Mouse (Mus musculus) midbrain, embryonic 14.5 days (tissue): ENCODE measurements around the gene Mapk13. TPM values are rescaled to one million over a fixed set of nuclear protein-coding genes. Genes with fewer than 3 reads are reported as not detected.
A peak's percentile ranks its signal among the peaks of the same experiment; 100 is the strongest.
"Not testable (repeated sequence)": the region's sequence is repeated elsewhere in the genome, so short reads cannot be mapped to it uniquely, and the experiment has no call there.

Experiments
- ATAC-seq: fragments of 200-750 bp; cut with Nextera tagmentation; 2 replicates; pipeline ENCODE4 v1.8.0; 2017; ENCODE audit warnings: moderate number of reproducible peaks, moderate library complexity; ENCODE audit not compliant: low FRiP score, low TSS enrichment
- DNase-seq: peaks from one replicate; pipeline ENCODE4 v3.0.0-alpha.2; 2015
- H3K27ac ChIP-seq: fragments of 300-500 bp; sonication (generic); replicated peaks from 2 replicates; pipeline ENCODE4 v1.5.1; 2014; ENCODE audit warnings: mild to moderate bottlenecking, low read depth, low read length, moderate library complexity
- H3K27me3 ChIP-seq: fragments of 300-500 bp; sonication (generic); 2 replicates; pipeline ENCODE4 v1.6.1; 2014; ENCODE audit warnings: low read length, control low read depth, mixed read lengths; ENCODE audit not compliant: control insufficient read depth, insufficient read depth
- H3K36me3 ChIP-seq: fragments of 300-500 bp; sonication (generic); 2 replicates; pipeline ENCODE4 v1.6.1; 2014; ENCODE audit warnings: low read length, control low read depth; ENCODE audit not compliant: control insufficient read depth, insufficient read depth
- H3K4me1 ChIP-seq: fragments of 300-500 bp; sonication (generic); 2 replicates; pipeline ENCODE4 v1.6.1; 2014; ENCODE audit warnings: mild to moderate bottlenecking, antibody characterized with exemption, low read length, control low read depth; ENCODE audit not compliant: control insufficient read depth, insufficient read depth
- H3K4me2 ChIP-seq: fragments of 300-500 bp; sonication (generic); 2 replicates; pipeline ENCODE4 v1.6.1; 2014; ENCODE audit warnings: mild to moderate bottlenecking, low read length, moderate library complexity
- H3K4me3 ChIP-seq: fragments of 300-500 bp; sonication (generic); replicated peaks from 2 replicates; pipeline ENCODE4 v1.5.1; 2014; ENCODE audit warnings: low read depth, low read length
- H3K9ac ChIP-seq: fragments of 300-500 bp; sonication (generic); replicated peaks from 2 replicates; pipeline ENCODE4 v1.6.1; 2014; ENCODE audit warnings: mild to moderate bottlenecking, low read length, moderate library complexity
- H3K9me3 ChIP-seq: fragments of 300-500 bp; sonication (generic); 2 replicates; pipeline ENCODE4 v1.6.1; 2016; ENCODE audit warnings: low read length, control low read depth, mixed read lengths; ENCODE audit not compliant: control insufficient read depth
- WGBS: fragments of 180-500 bp; shearing (Covaris S2); extraction: QIAGEN DNeasy Blood & Tissue Kit; methylation state at CpG from one replicate; pipeline ENCODE4 v1.1.7; 2014; 5-methylcytosine and 5-hydroxymethylcytosine counted together
- polyA plus RNA-seq: library from polyadenylated mRNA; unstranded; fragments of >200 nt; fragmentation: Nextera tagmentation; extraction: Ambion mirVana; gene quantifications from 2 replicates; pipeline ENCODE4 v1.2.1, GENCODE M21; 2014

The Mapk13 gene
- 0.19 and 0.61 TPM in 2 replicates for polyA plus RNA-seq

DNA sequence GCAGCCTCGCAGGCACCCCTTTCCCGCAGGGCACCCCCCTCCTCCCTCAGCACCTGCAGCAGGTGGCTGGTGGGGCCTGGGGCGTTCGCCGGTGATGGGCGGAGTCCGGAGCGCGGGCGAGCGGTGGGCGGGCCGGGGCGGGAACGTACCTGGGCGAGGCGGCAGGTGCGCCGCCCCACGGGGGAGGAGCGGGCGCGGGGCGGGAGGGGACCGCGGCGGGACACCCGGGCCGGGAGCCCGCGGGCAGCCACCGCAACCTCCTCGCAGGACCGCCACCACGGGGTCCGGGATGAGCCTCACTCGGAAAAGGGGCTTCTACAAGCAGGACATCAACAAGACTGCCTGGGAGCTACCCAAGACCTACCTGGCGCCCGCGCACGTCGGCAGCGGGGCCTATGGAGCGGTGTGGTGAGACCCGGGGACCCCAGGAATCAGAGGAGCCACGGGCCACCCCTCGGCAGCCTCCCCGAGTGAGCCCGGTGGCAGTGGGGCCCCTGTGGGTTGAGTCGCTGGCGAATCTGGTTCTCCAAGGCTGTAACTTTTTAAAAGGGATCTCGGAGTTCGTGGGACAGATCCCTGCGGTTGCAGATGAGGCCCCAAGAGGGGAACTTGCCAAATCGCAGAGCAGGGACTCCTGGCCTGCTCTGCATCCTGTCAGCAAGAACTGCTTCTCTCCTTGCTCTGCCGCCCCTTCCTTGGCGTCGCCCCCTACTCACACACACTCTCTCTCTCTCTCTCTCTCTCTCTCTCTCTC lies at the start of gene Mapk13:
TSS of gene Mapk13 (plus strand) at position 177 of the 754 bp plus-strand sequence.
- Histone ChIP-seq H3K27ac (no peak within 1 kb of the TSS), H3K9me3 (no peaks in the 10 kb centered on the region), H3K9ac (peak within 1 kb of the TSS; percentile 37; the same call in 1 of the 2 replicates), H3K36me3 (no peaks in the 10 kb centered on the region), H3K4me3 (peak within 1 kb of the TSS; percentile 30), H3K4me1 (peaks cover 12% of the 10 kb centered on the region), H3K27me3 (peaks cover 31% of the 10 kb centered on the region), H3K4me2 (peak within 1 kb of the TSS; percentile 58)
- DNase-seq (peak; percentile 11), ATAC-seq (no peak)
- WGBS: 1% methylated on average over 56 of the region's 58 CpGs

DNA sequence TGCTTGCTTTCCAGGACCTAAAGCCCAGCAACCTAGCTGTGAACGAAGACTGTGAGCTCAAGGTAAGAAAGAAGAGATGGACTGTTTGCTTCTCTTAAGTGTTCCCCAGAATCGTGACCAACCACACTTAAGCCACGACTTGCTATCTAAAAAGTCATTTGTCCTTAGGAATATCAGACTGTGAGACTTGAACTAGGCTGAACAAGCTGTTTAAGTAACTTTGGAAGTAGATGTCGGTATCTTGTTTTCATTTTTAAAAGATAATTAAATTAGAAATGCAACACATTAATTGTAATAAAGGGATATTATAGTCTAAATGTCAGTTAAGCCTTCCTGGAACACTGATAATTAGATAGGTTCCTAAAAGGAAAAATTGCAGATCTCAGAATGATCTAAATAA lies 43.3 kb upstream of the Mapk13 start, which contains the start of gene AC170998.1:
TSS of gene AC170998.1 (plus strand) at position 301 of the 400 bp plus-strand sequence.
- 95% methylated on average over 4 of the region's 4 CpGs for WGBS
- no peak within 1 kb of the TSS for H3K9ac ChIP-seq
- ATAC-seq (no peak), DNase-seq (no peak)
- no peaks in the 10 kb centered on the region for H3K9me3 ChIP-seq
- H3K4me1 ChIP-seq: no peaks in the 10 kb centered on the region
- no peak within 1 kb of the TSS for H3K27ac ChIP-seq
- H3K27me3 ChIP-seq: no peaks in the 10 kb centered on the region
- peaks cover 74% of the 10 kb centered on the region for H3K36me3 ChIP-seq
- H3K4me3 ChIP-seq: no peak within 1 kb of the TSS
- no peak within 1 kb of the TSS for H3K4me2 ChIP-seq

DNA sequence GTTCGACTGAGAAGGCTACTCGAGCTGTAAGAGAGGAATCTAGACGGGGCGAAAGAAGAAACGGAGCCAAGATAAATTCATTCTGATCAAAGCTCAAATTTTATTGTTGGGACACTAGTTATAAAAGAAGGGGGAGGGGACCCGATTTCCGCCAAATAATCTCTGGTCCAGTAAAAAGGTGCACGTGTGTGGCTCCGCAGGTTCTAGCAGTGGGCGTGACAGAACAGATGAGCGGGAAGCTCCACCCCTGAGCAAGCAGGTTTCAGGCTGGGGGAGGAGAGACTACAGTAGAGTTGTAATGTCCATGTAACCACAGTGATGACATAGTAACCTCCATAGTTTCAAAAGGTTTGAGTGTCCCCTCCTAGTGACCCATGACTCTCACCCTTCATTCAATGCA lies 41.6 kb upstream of the Mapk13 start:
- H3K27me3 ChIP-seq, H3K4me3 ChIP-seq, H3K4me2 ChIP-seq, H3K9me3 ChIP-seq, H3K4me1 ChIP-seq, ATAC-seq, DNase-seq, H3K27ac ChIP-seq, H3K9ac ChIP-seq: not testable (repeated sequence)
- peaks cover 72% of the 10 kb centered on the region for H3K36me3 ChIP-seq
- WGBS: 96% methylated on average over 11 of the region's 11 CpGs

DNA sequence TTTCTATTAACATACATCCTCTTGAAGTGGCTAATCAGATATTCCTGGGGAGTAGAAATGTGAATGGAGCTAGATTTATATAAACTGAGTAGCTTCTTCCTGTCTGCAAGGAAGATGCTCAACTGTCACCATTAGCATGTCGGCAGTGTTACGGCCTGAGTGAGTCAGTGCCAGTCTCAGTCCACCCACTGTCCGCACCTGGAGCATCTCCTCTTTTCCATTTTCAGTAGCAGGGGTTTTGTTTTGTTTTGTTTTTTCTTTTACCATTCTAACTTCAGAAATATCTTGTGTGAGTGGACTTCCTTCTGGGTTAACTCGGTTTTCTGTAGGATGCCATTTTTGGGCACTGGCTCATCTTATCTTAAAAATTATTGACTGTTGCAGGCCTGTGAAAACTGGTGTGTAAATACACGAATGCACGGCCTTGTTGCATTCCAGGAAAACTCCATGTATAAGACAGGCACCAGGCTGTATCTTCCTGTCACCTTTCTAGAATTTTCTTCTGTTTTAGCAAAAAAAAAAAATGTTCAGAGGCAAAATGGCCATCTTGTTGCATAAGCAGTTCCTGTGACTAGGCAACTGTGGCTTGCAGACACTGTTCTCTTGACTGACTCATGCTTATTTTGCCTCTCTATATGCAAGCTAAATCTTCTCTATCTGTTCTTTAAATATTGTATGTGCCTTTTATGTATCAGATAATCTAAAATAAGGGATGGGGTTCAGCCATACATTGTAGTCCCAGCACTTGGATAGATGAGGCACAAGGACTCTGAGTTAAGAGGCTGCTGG lies 33.6 kb upstream of the Mapk13 start:
- no peaks in the 10 kb centered on the region for H3K4me1 ChIP-seq
- H3K4me3 ChIP-seq: no peak overlapping the region
- no peak overlapping the region for H3K4me2 ChIP-seq
- no peak for ATAC-seq
- 97% methylated on average over 6 of the region's 6 CpGs for WGBS
- H3K9me3 ChIP-seq: no peaks in the 10 kb centered on the region
- peaks cover 38% of the 10 kb centered on the region for H3K36me3 ChIP-seq
- no peaks in the 10 kb centered on the region for H3K27me3 ChIP-seq
- DNase-seq: no peak
- no peak overlapping the region for H3K27ac ChIP-seq
- no peak overlapping the region for H3K9ac ChIP-seq

DNA sequence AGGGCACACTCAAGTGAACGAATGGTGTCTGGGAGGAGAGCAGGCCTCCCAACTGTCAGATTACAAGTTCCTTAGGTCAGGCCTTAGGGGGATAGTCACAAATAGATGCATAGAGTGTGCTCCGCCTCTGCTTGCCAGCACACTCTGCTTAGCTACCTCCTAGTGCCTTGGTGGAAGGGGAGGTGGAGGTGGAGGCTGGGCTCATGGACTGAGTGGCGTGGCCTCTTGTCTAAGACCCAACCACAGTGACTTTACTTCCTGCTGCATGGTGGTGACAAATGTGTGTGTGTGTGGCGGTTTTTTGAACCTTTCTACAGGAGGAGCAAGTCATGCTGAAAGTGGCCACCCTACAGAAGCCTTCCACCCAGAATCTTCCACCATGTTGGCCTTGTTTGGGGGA lies 32.6 kb upstream of the Mapk13 start:
- no peak overlapping the region for H3K4me3 ChIP-seq
- WGBS: 86% methylated on average over 4 of the region's 4 CpGs
- no peaks in the 10 kb centered on the region for H3K9me3 ChIP-seq
- DNase-seq (no peak), ATAC-seq (no peak)
- H3K9ac ChIP-seq: no peak overlapping the region
- H3K27ac ChIP-seq: no peak overlapping the region
- H3K4me2 ChIP-seq: no peak overlapping the region
- H3K36me3 ChIP-seq: peaks cover 35% of the 10 kb centered on the region
- no peaks in the 10 kb centered on the region for H3K4me1 ChIP-seq
- no peaks in the 10 kb centered on the region for H3K27me3 ChIP-seq

DNA sequence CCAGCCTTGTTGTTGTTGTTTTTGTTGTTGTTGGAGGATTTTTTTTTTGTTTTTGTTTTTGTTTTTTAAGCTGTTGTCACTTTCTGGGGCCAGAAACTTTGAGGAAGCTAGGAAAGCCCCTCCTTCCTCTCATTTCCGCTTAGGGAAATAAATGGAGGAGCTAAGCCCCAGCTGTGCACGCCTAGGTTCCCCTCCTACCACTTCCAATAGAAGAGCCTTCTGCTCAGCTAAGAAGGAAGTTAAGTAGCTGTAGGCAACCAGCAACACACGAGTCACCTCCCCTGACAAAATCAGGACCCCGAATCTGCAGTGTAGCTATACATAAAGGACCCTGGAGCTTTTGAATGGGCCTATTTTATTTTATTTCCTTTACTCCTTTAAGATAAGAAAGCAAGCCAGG lies 31.1 kb upstream of the Mapk13 start:
- Histone ChIP-seq H3K9me3 (no peaks in the 10 kb centered on the region), H3K4me1 (no peaks in the 10 kb centered on the region), H3K4me3 (no peak overlapping the region), H3K27me3 (no peaks in the 10 kb centered on the region), H3K36me3 (peaks cover 36% of the 10 kb centered on the region), H3K9ac (no peak overlapping the region), H3K27ac (no peak overlapping the region), H3K4me2 (no peak overlapping the region)
- DNase-seq (no peak), ATAC-seq (no peak)
- 91% methylated on average over 4 of the region's 4 CpGs for WGBS

DNA sequence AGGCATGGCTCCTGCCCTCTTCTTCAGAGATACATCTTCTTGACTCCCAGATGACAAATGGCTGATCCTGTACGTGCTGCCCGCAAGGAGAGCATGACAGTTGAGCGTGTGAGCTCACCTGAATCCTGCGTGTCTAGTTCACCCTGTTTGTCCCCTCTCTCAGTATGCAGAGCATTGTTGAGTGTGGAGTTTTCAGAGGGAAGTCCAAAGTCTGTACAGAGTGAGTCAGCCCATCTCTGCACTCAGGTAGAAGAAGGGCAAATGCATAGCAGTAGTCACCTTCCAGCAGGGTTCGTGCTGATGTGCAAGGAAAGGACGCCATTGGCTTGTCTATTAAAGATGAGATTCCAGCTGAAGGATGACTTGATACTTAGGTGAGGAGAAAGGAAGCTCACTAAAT lies 29.9 kb upstream of the Mapk13 start:
- WGBS: 98% methylated on average over 6 of the region's 6 CpGs
- no peak overlapping the region for H3K4me2 ChIP-seq
- no peak overlapping the region for H3K4me3 ChIP-seq
- H3K27me3 ChIP-seq: no peaks in the 10 kb centered on the region
- H3K4me1 ChIP-seq: no peaks in the 10 kb centered on the region
- ATAC-seq: no peak
- no peak overlapping the region for H3K27ac ChIP-seq
- no peak overlapping the region for H3K9ac ChIP-seq
- DNase-seq: no peak
- H3K9me3 ChIP-seq: no peaks in the 10 kb centered on the region
- H3K36me3 ChIP-seq: peaks cover 42% of the 10 kb centered on the region

DNA sequence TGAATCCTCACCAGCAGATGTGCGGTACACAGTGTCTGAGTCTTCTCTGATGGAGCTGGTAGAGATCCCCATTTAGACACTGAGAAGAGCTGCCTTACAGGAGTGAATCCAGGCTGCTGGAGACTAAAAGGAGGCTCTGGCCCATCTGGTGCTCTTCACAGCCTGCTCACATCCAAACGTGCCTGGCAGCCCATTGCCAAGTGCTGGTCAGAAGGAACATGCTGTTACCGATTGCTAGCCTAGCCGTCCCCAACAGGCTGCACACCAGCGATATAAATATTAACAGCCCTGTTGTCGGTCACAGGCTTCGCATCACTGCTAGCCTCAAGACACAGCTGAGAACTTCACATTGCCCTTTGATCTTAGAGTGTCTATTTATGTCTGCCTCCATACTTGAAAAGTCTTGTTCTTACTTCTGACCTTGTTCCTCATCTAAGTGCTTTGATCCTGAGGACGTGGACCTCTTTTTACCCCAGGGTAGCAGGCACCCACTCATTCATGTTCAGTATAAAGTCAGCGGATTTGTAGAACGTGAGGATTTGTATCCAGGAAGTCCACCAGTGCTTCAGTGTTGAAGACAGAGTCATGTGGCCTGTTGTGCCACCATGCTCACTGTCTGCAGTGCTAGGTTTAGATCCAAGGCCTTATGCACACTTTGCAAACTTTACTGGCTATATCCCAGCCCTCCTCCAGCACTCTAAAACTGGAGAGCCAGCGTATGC lies 25.8 kb upstream of the Mapk13 start:
- Histone ChIP-seq H3K4me1 (no peaks in the 10 kb centered on the region), H3K36me3 (peaks cover 78% of the 10 kb centered on the region)
- WGBS: 95% methylated on average over 11 of the region's 11 CpGs

More for the DNA sequence above, 25.8 kb upstream of the Mapk13 start:
- DNase-seq: no peak
- no peak for ATAC-seq
- Histone ChIP-seq H3K4me2 (no peak overlapping the region), H3K27me3 (no peaks in the 10 kb centered on the region), H3K9me3 (no peaks in the 10 kb centered on the region), H3K9ac (no peak overlapping the region), H3K27ac (no peak overlapping the region), H3K4me3 (no peak overlapping the region)
